Mouse (Mus musculus): ENCODE results near the gene Uvssa.

Uvssa gene

GRCm38 (mm10) chr5:33372331-33373038 is 5.9 kb upstream of the Uvssa start:
- DNase-seq: no peak

- peak in 1 of 2 experiments; percentile 23 for DNase-seq
Measured at GRCm38 (mm10) chr5:33377176-33377575, 1.2 kb upstream of the Uvssa start.

GRCm38 (mm10) chr5:33377801-33378301 is 498 bp upstream of the Uvssa start:
- peak; percentile 42 to 66 for DNase-seq

- DNase-seq: no peak
Measured at GRCm38 (mm10) chr5:33387550-33387949, 9.2 kb downstream of the Uvssa start.

- peak; percentile 53 to 55 for DNase-seq
Measured at GRCm38 (mm10) chr5:33393803-33394202, 15.5 kb downstream of the Uvssa start.

- DNase-seq: no peak
Measured at GRCm38 (mm10) chr5:33395693-33396092, 17.3 kb downstream of the Uvssa start.

GRCm38 (mm10) chr5:33396828-33397227 is 18.5 kb downstream of the Uvssa start:
- DNase-seq: no peak

- DNase-seq: no peak
Measured at GRCm38 (mm10) chr5:33400819-33401218, 22.5 kb downstream of the Uvssa start.

GRCm38 (mm10) chr5:33420313-33420712 is 42.0 kb downstream of the Uvssa start:
- no peak for DNase-seq

- no peak for DNase-seq
Measured at GRCm38 (mm10) chr5:33427461-33427860, 49.1 kb downstream of the Uvssa start.

- DNase-seq: no peak
Measured at GRCm38 (mm10) chr5:33430106-33430505, 51.8 kb downstream of the Uvssa start.

- DNase-seq: no peak
Measured at GRCm38 (mm10) chr5:33430511-33431172, 52.3 kb downstream of the Uvssa start.

GRCm38 (mm10) chr5:33431173-33432005 is 53.0 kb downstream of the Uvssa start:
- DNase-seq: no peak

GRCm38 (mm10) chr5:33432057-33432935 is 53.9 kb downstream of the Uvssa start:
- no peak for DNase-seq

GRCm38 (mm10) chr5:33433201-33434138 is 55.1 kb downstream of the Uvssa start, which contains the start of gene Nkx1-1:
Gene Nkx1-1, minus strand, starts transcription at chr5:33433976.
- no peak for DNase-seq

- no peak for DNase-seq
Measured at GRCm38 (mm10) chr5:33434141-33434780, 55.9 kb downstream of the Uvssa start.

- no peak for DNase-seq
Measured at GRCm38 (mm10) chr5:33435151-33435550, 56.8 kb downstream of the Uvssa start.

- DNase-seq: no peak
Measured at GRCm38 (mm10) chr5:33435941-33436340, 57.6 kb downstream of the Uvssa start.

- peak; percentile 42 to 48 for DNase-seq
Measured at GRCm38 (mm10) chr5:33438214-33438613, 59.9 kb downstream of the Uvssa start.

GRCm38 (mm10) chr5:33442927-33443710 is 64.8 kb downstream of the Uvssa start:
- peak; percentile 29 to 39 for DNase-seq
